Mouse (Mus musculus): ENCODE measurements around the gene Tnfaip3.

The Tnfaip3 gene

GRCm38 (mm10) chr10:19014381-19015256 lies 838 bp downstream of the Tnfaip3 start:
- peak; percentile 28 to 36 for DNase-seq

- DNase-seq, result no peak
Observed at GRCm38 (mm10) chr10:19013351-19013750, 2.1 kb downstream of the Tnfaip3 start.

GRCm38 (mm10) chr10:19012616-19013015 lies 2.8 kb downstream of the Tnfaip3 start:
- no peak for DNase-seq

- no peak for DNase-seq
Observed at GRCm38 (mm10) chr10:19011832-19012440, 3.5 kb downstream of the Tnfaip3 start.

GRCm38 (mm10) chr10:19010414-19010813 lies 5.0 kb downstream of the Tnfaip3 start:
- no peak for DNase-seq

- no peak for DNase-seq
Observed at GRCm38 (mm10) chr10:19009186-19009672, 6.2 kb downstream of the Tnfaip3 start.

GRCm38 (mm10) chr10:19008607-19008940 lies 6.9 kb downstream of the Tnfaip3 start:
- DNase-seq, result no peak

- DNase-seq, result no peak
Observed at GRCm38 (mm10) chr10:19007897-19008606, 7.4 kb downstream of the Tnfaip3 start.

GRCm38 (mm10) chr10:19002091-19002785 lies 13.2 kb downstream of the Tnfaip3 start:
- no peak for DNase-seq

- DNase-seq, result no peak
Observed at GRCm38 (mm10) chr10:18999427-18999826, 16.0 kb downstream of the Tnfaip3 start.

- DNase-seq, result no peak
Observed at GRCm38 (mm10) chr10:18996331-18996730, 19.1 kb downstream of the Tnfaip3 start.

- no peak for DNase-seq
Observed at GRCm38 (mm10) chr10:18995465-18996261, 19.8 kb downstream of the Tnfaip3 start.

GRCm38 (mm10) chr10:18992971-18993370 lies 22.5 kb downstream of the Tnfaip3 start:
- DNase-seq, result no peak

GRCm38 (mm10) chr10:18991057-18991456 lies 24.4 kb downstream of the Tnfaip3 start:
- no peak for DNase-seq

GRCm38 (mm10) chr10:18987907-18988199 lies 27.6 kb downstream of the Tnfaip3 start:
- no peak for DNase-seq

GRCm38 (mm10) chr10:18987046-18987906 lies 28.2 kb downstream of the Tnfaip3 start:
- no peak for DNase-seq

GRCm38 (mm10) chr10:18985516-18985915 lies 29.9 kb downstream of the Tnfaip3 start:
- no peak for DNase-seq

- DNase-seq, result no peak
Observed at GRCm38 (mm10) chr10:18983514-18983913, 31.9 kb downstream of the Tnfaip3 start.

GRCm38 (mm10) chr10:18974486-18974885 lies 41.0 kb downstream of the Tnfaip3 start:
- no peak for DNase-seq

- no peak for DNase-seq
Observed at GRCm38 (mm10) chr10:18966893-18967292, 48.6 kb downstream of the Tnfaip3 start.

- DNase-seq, result no peak
Observed at GRCm38 (mm10) chr10:18965601-18966000, 49.9 kb downstream of the Tnfaip3 start.

Data from cerebellum, postnatal 25 days (tissue).